Mouse (Mus musculus) testis, postnatal 14 days (tissue): ENCODE measurements at regions not wholly inside any gene's neighbourhood (a gene's known extent, or its start where the extent isn't known, plus 50 kb on each side); places are given as distances from the start of the nearest gene placed in this dataset.
A peak's percentile ranks its signal among the peaks of the same experiment; 100 is the strongest.
"Not testable (repeated sequence)": the region's sequence is repeated elsewhere in the genome, so short reads cannot be mapped to it uniquely, and the experiment has no call there.

Experiments
- DNase-seq: peaks from one replicate; pipeline ENCODE4 v3.0.0; 2021; ENCODE audit warnings: low spot score

DNA sequence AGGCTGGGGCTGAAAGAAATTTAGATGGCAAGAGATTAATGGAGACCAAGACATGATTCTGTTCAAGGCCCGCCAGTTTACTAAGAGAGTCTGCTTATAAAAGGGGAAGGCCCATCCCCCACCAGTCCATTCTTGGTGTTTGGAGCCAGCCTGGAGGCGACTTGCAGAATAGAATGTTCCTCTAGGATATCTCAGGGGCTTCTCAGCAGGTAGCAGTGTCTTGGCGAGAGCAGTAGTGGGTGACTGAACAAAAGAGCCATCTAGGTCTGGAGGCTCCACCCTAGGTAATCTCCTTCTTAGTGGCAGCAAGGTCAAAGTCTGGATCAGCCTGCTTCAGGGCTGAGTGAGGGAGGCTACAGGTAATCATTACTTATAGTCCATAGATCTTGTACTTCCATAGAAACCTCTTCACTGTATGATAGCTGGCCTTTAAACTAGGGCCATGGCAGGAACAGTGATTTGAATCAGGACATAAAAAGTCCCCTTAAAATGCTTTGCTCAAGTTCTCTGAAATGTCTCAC, 166.0 kb upstream of the Gm5538 start:
- DNase-seq: not testable (repeated sequence)

DNA sequence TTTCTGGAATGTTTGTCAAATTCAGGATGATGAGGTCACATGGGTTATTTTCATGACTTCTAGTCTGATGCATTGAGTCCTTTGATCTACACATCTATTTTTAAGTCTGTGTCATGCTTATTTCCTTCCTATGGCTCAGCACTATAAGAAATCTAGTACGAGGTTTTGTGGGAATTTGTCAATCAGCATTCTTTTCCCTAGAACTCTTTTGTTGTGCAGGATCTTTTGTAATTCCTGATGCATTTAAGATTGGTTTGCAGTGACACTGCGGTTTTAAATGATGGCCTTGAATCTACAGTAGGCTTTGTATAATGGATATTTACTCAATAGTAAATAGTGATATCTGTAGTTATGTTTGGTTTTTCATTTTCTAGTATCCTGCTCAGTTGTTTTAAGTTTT, 187.0 kb upstream of the Gm5538 start:
- DNase-seq: no peak

DNA sequence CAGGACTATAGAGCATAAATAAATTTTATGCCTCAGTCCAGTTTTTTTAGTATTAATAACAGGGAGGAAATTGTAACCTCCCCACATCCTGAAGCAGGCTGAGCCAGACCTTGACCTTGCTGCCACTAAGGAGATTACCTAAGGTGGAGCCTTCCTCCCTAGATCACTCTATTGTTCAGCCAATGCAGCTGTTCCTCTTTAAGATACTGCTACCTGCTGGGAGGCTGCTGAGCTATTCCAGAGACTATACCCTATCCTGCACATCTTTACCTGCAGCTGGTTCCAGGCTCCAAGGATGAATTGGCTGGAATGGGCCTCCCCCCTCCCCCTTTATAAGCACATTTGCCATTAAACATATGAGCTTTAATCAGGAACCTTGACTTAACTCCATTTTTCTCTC, 189.0 kb upstream of the Gm5538 start:
- not testable (repeated sequence) for DNase-seq

DNA sequence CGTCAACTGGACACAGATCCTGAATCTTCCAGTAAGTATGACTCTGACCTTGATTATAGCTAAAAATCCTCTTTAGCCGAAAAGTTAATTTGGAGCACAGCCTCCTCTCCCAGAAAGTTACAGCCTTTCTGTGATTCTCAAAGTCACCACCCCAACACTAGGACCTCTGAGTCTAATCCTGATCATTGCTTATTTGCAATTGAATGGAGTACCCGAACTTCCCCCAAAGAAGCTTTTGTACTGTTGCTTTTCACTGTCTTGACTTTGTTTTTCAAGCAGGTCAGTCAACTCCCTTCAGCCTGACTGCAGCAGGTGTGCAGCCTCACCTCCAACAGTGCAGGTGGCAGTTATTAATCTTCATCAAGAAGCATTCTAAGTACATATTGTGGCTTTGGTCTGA, 189.7 kb upstream of the Gm5538 start:
- DNase-seq: not testable (repeated sequence)

DNA sequence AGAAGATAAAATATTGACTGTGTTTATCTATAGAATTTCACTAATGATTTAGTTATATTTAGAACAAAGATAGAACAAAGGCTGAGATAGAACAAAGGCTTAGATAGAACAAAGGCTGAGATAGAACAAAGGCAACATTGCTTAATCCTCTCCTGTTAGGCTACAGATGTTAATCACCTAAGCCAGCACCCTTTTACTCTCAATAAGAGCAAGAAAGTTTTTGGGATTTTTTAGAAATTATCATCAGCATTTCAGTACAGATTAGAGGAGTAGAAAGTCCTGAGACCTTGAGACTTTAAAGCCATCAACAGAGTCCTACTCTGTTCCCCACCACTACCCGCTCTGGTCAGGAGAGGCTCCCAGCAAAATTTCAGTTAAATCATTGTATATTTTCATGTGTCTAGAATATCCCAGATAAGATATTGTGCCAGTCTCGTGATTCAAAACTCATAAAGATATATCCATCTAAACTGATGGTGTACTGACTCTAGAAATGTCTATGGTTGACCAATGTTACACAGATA, 187.2 kb upstream of the Igsf10 start:
- no peak for DNase-seq

DNA sequence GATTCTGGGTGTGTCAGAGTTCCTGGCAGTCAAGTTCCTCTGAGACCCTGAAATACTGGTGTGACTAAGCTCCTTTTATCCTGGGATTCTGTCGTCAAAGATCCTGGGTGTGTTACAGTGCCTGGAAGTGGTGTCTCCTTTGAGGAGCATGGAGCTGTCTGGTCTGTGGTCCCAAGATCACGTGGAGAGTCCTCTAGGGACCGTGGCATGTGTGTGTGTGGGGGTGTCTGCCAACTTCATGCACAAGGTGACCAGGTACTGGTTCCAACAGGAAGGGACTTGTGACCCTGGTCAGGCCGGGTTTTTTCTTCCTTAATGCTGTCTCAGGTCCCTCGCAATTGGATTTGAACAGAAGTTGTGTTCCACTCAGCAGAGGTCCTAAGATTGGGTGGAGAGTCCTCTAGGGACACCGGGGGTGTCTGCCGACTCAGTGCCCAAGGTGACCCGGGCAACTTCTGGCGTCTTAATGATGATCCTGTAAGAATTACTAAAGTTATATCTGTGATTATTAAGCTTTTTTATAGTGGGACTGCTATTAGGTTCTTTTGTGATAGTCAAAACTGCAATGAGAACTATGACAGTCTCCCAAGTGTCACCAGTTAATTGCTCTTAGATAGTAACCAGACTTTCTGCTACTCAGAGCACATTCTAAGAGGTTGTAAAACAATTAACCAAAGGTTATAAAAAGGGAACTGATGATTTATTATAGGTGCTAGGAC, 186.6 kb upstream of the Igsf10 start:
- no peak for DNase-seq

DNA sequence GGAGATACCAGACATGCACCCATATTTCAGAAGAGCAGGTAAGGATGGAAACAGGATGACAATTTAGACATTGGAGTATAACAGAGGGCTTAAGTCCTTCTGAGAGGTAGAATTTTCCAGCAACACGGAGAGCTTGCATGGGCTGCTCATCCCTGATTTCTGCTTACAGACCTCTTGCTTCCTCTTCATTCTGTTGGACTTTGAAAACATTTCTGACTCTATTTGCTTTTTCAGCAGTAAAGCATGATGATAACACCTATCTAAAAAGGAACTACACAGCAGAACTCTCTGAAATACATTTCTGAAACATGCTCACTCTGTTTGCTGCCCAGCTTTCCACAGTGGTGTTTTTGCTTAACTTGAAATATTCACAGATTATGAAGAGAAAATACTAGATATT, 176.6 kb upstream of the Igsf10 start:
- no peak for DNase-seq

DNA sequence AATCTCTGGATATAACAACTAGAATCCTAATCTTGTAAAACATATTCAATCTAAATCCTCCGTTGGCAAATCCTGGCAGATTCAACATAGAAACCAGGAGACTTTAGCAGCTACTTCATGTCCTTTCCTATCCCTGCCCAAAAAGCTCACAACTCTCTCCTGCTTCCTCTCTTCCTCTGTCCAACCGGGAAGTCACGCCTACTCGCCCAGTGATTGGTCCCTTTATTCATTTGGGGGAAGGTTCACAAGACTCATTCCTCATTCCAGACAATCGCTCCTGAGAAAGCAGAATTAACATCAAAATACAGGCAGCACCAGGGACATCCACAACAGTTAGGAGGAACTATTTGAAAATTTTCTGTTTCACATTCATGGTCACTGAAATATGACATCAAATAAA, 133.9 kb upstream of the Igsf10 start:
- no peak for DNase-seq

DNA sequence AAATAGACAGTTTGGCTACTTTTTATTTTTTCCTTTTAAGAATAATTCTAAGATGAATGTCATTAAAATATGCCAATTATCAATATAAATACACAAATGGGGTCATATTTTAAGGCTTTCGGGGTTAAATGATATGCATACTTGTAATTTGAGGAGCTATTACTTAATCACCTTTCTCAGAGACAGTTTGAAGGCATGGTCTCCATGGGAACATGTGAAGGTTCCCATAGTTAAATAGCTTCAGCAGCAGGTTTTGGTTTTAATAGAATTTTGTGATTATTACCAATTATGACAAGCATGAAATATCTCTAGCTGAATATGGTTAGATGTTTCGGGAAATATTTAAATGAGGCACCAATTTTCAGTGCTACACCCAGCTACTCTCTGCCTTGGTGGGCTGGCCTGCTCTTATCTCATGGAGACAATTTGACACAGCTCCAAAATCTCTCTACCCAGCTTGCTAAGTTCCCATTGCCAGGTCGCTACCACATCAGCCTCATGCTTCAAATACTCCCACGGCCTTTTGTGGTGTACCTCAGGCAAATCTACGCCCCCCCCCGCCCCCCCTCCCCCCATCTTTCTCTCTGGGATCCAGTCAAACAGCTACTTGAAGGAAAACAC, 133.4 kb upstream of the Igsf10 start:
- no peak for DNase-seq

DNA sequence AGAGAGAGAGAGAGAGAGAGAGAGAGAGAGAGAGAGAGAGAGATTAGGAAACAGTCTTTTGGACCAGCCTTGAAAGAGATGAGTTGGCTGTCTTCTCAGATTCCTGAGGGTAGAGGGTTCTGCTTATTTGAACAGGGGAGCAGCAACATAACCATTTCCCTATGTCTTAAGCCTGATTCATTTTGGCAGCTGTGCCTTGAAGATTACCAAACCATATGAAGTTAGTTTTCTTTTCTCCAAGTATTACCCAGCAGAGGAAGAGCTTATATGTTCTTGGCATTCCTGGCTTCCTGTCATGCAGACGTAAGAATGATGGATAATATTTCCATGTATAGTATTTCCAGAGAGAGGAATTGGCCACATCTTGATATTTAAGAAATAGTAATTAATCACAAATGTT, 124.8 kb upstream of the Igsf10 start:
- DNase-seq: no peak

DNA sequence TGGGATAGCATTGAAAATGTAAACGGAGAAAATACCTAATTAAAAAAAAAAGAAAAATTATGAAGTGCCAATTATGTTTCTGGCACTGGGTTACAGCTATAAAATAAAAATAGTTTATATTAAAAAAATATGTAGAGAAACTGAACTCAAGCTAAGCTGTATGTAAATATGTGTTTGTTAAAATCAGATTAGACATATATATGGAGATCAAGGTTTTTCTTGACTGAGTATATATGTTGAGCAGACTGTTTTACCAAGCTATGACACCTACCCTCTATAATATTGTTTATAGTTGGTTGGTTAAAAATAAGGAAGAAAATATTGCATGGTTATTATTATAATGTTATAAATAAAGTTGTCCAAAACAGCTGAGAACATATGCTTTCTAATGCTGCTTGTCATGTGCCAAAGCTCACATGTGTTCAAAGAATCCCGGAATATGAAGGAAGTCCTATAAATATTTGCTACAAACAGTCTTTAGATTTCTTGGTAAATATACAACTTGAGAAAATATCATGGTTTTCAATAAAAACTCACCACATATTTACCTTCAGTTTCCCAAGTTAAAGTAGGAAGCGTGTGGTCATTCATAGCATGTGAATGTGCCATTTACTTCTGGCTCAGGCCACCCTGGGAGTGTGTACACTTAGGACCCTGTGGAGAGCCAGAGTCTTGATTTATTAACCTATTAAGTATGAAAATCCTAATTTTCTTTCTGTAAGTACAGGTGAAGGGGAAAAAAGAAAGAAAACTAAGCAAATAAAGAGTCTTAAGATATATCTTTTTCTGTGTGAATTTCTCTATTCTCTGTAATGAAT, 118.4 kb upstream of the Igsf10 start:
- DNase-seq: no peak

DNA sequence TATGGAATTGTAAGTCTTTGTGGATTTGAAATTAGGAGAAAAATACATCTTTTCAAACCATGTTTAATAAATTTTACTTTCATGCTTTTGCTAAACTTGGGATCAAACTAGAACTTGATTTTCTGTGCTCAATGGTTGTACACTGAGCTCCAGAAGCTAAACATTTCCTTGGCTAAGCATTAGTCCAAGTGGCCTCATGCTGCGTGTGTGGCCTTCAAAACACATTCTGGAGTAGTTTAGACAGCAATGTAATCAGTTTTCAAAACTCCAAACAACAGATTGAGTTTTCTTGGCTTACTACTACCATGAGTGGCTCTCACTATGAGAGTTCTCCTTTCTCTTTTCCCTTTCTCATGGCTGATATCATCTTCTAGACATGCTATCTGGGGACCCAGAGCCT, 112.7 kb upstream of the Igsf10 start:
- DNase-seq: no peak

DNA sequence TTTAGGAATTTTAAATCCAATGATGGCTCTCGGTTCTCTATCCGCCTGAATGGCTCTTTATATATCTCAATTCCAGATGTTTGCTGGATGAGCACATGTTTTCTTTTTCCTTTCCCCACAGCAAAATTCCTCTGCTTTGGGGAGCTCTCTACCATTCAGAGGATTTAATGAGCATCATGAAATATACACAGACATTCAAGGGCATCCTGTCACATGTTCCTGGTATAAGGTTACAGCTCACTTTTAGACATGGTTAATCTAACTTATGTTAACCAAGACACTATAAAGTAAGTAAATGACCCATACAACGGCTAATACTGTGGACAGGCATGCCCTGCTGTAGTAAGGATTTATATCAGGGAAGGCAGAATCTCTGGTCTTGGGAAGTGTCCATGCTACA, 106.9 kb upstream of the Igsf10 start:
- DNase-seq: no peak

DNA sequence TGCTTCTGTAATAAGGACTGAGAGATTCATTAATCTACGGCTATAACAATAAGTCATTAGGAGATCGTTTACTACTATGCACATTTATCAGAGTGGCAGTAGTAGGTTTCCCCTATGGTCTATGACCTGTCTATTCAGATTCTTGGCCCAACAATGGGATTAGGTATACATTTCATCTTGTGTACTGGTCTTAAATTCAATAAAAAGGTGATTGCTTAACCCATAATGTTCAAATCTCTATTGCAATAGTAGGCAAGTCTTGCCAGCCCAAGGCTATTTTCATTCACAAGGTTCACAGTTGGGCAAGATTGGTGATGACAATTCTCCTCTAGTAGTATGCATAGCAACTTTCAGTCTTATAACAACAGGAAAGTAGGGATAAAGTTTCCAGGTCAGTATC, 79.4 kb upstream of the Igsf10 start:
- no peak for DNase-seq

DNA sequence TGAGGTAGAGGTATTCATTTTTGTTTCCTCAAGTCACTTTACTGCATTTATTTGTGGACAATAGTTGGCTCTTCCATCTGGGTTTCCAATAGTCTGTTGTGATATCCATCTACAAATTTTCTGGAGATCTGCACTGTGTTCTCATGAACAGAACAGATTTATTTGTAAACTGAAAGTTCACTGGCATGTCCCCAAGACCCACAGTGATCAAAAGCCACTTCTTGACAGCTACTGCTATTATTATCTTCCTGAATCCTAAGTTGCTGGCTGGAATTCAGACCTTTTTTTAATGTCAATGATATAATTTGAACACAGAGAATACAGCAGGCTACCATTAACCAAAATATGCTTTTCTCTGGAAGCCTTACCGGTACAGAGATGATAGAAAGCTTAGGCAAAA, 64.9 kb upstream of the Igsf10 start:
- DNase-seq: no peak

DNA sequence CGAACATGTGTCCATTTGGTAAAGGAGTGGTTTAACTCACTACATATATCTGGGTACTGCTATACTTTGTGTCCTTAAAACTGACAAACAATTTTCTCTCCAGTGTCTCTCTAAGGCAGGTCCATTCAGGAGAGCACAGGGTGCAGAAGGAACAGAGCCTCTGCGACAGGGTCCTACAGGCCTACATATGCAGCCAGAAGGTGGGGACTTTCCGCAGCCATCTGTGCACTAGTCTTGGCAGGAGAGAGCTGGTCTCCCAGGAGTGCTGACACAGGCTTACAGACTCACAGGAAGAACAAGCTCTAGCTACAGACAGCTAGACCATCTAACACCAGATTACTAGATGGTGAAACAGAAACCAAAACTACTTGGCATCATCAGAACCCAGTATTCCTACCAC, 61.8 kb upstream of the Igsf10 start:
- DNase-seq: no peak

DNA sequence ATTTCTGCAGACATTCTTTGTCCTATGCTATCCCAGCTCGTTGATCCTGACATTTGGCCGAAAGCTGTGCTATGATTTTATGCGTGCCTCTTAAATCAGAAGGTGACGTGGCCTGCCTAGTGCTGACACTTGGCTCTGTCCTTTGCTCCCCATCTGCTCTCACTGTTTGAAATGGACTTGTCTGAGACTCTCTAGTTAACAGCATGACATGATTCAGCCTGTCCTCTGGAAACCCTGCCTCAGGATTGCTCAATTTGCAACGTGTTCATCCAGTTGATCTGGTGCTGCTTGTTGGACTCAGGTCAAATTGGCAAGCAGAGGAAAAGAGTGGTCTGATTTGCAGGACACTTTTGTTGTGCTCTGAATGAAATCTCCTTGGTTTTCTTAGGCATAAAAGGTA, 57.7 kb upstream of the Igsf10 start:
- DNase-seq: peak; percentile 5

DNA sequence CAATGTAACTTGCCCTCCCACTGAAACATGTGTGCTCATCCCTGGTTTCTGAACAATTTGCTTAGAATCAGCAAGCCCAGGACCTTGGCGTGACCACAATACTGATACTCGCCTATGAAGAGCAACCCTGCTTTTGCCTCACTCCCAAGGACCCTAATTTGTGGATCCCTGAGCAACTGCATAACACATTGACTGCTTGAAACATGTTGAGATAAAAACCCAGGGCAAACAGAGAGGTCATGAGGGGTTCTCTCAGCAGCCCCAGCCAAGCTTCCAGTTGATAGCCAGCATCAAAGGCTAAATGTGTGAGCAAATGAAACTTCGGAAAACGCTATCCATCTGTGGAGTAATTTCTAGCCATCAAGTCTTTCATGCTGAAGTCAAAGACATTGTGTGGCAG, 57.2 kb upstream of the Igsf10 start:
- no peak for DNase-seq
